Mouse (Mus musculus) embryo, embryonic 9.5 days (tissue): ENCODE data around the gene Ikbip.

Experiments
- DNase-seq: peaks from one replicate; pipeline ENCODE4 v3.0.0-alpha.2; 2017; ENCODE audit errors: extremely low spot score

The Ikbip gene

GRCm38 (mm10) chr10:91082550-91083392 is at the start of gene Ikbip, which contains the start of gene Apaf1:
Gene Ikbip, plus strand, starts transcription at chr10:91082940.
Gene Apaf1, minus strand, starts transcription at chr10:91082770.
- peak; percentile 100 for DNase-seq

- peak; percentile 54 for DNase-seq
Observed at GRCm38 (mm10) chr10:91033942-91034341, 48.8 kb upstream of the Ikbip start.

- no peak for DNase-seq
Observed at GRCm38 (mm10) chr10:91049696-91050095, 33.0 kb upstream of the Ikbip start.

- DNase-seq = no peak
Observed at GRCm38 (mm10) chr10:91051156-91051555, 31.6 kb upstream of the Ikbip start.

GRCm38 (mm10) chr10:91052734-91053133 is 30.0 kb upstream of the Ikbip start:
- DNase-seq = no peak

- peak; percentile 15 for DNase-seq
Observed at GRCm38 (mm10) chr10:91060742-91061141, 22.0 kb upstream of the Ikbip start.

GRCm38 (mm10) chr10:91062355-91062754 is 20.4 kb upstream of the Ikbip start:
- no peak for DNase-seq

- DNase-seq = no peak
Observed at GRCm38 (mm10) chr10:91071768-91072167, 11.0 kb upstream of the Ikbip start.

- no peak for DNase-seq
Observed at GRCm38 (mm10) chr10:91073345-91073744, 9.4 kb upstream of the Ikbip start.

GRCm38 (mm10) chr10:91076667-91077066 is 6.1 kb upstream of the Ikbip start:
- no peak for DNase-seq

- no peak for DNase-seq
Observed at GRCm38 (mm10) chr10:91080540-91080939, 2.2 kb upstream of the Ikbip start.

GRCm38 (mm10) chr10:91081959-91082507 is 707 bp upstream of the Ikbip start:
- DNase-seq = no peak

GRCm38 (mm10) chr10:91083393-91083927 is 720 bp downstream of the Ikbip start:
- no peak for DNase-seq

- DNase-seq = no peak
Observed at GRCm38 (mm10) chr10:91092812-91093211, 10.1 kb downstream of the Ikbip start.

- DNase-seq = no peak
Observed at GRCm38 (mm10) chr10:91094251-91095104, 11.7 kb downstream of the Ikbip start.

- DNase-seq = no peak
Observed at GRCm38 (mm10) chr10:91098056-91098455, 15.3 kb downstream of the Ikbip start.

GRCm38 (mm10) chr10:91100101-91100500 is 17.4 kb downstream of the Ikbip start:
- no peak for DNase-seq

GRCm38 (mm10) chr10:91101936-91102335 is 19.2 kb downstream of the Ikbip start:
- no peak for DNase-seq

- DNase-seq = no peak
Observed at GRCm38 (mm10) chr10:91102799-91103590, 20.3 kb downstream of the Ikbip start.

- no peak for DNase-seq
Observed at GRCm38 (mm10) chr10:91105981-91106380, 23.2 kb downstream of the Ikbip start.

- DNase-seq = no peak
Observed at GRCm38 (mm10) chr10:91109841-91110240, 27.1 kb downstream of the Ikbip start.
